Mouse (Mus musculus) CH12.LX (cell line): ENCODE data around the gene Tnfrsf22.
A peak's percentile ranks its signal among the peaks of the same experiment; 100 is the strongest.

Experiments
- BHLHE40 ChIP-seq: IDR thresholded peaks from 2 replicates; pipeline ENCODE4 v1.6.1; 2011; ENCODE audit warnings: mild to moderate bottlenecking, low read depth, low read length, improper control_type of control experiment
- CHD2 ChIP-seq: IDR thresholded peaks from 2 replicates; pipeline ENCODE4 v1.6.1; 2011; ENCODE audit warnings: low read length, improper control_type of control experiment
- CTCF ChIP-seq, 2 experiments: IDR thresholded peaks in 1 of 2; conservative IDR thresholded peaks in 1 of 2; 2 replicates each; pipeline ENCODE4 v1.5.1; 2011 to 2012; ENCODE audit warnings: low read depth in 2 of 2, low read length in 2 of 2, improper control_type of control experiment in 1 of 2, inconsistent platforms in 1 of 2, mild to moderate bottlenecking in 1 of 2, moderate library complexity in 1 of 2
- ELF1 ChIP-seq: IDR thresholded peaks from 2 replicates; pipeline ENCODE4 v1.6.1; 2014; ENCODE audit warnings: low read depth, mild to moderate bottlenecking, inconsistent platforms, low read length, improper control_type of control experiment
- EP300 ChIP-seq: IDR thresholded peaks from 2 replicates; pipeline ENCODE4 v1.6.1; 2011; ENCODE audit warnings: low read length, improper control_type of control experiment
- MAFK ChIP-seq: IDR thresholded peaks from 2 replicates; pipeline ENCODE4 v1.6.1; 2011; ENCODE audit warnings: low read length, improper control_type of control experiment; ENCODE audit not compliant: insufficient replicate concordance
- MAZ ChIP-seq: IDR thresholded peaks from 2 replicates; pipeline ENCODE4 v1.6.1; 2012; ENCODE audit warnings: low read depth, mild to moderate bottlenecking, inconsistent platforms, low read length, improper control_type of control experiment, moderate library complexity
- MEF2A ChIP-seq: IDR thresholded peaks from 2 replicates; pipeline ENCODE4 v1.6.1; 2014; ENCODE audit warnings: low read depth, mild to moderate bottlenecking, inconsistent platforms, low read length, improper control_type of control experiment, borderline replicate concordance
- POLR2A ChIP-seq: IDR thresholded peaks from 2 replicates; pipeline ENCODE4 v1.6.1; 2011; ENCODE audit warnings: low read depth, mild to moderate bottlenecking, improper control_type of control experiment, low read length
- SMC3 ChIP-seq: IDR thresholded peaks from 2 replicates; pipeline ENCODE4 v1.6.1; 2011; ENCODE audit warnings: low read depth, low read length, improper control_type of control experiment
- UBTF ChIP-seq: IDR thresholded peaks from 2 replicates; pipeline ENCODE4 v1.6.1; 2012; ENCODE audit warnings: low read depth, mild to moderate bottlenecking, inconsistent platforms, low read length, improper control_type of control experiment, moderate library complexity

DNA sequence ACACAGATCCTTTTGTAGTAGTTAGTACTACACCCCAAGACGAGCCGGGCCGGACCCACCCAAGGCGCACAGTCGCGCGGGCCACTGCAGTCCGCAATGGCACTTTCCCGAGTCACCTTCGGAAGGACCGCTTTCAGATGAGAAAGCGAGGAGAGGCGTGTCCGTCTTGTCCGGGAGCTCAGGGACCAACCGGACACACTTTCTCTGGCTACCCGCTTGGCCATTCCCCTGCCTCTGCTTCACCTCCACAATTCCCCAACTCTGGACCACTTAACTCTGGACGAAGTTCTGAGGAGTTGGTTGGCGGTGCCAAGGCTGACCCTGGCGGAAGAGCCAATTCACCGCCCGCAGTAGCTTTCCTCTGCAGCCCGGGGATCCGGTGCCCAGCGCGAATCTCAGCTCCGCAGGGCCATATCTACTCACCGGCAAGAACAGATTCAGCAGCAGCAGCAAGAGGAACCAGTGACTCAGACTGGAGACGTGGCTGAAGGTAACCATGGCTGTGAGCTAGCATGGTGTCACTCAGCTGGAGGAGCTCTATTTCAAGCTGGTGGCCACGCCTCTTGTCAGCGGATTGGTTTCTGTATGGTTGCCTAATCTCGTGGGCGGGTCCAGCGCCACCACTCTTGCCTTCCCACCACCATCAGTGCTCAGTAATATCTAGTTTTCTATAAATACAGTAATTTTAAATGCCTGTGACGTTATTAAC is 36.1 kb upstream of the Tnfrsf22 start, which contains the start of gene Tnfrsf23:
- no peak for TF ChIP-seq BHLHE40
- no peak for TF ChIP-seq CTCF (conservative IDR thresholded peaks at IDR 0.05 in 1 of 2, IDR thresholded peaks at IDR 0.05 in 1 of 2; ENCODE audit: low read depth in 2 of 2, low read length in 2 of 2)
- TF ChIP-seq POLR2A: peak; percentile 69
- no peak for TF ChIP-seq CHD2
- no peak for TF ChIP-seq MAZ
- no peak for TF ChIP-seq MAFK
- TF ChIP-seq ELF1: no peak
- no peak for TF ChIP-seq MEF2A
- no peak for TF ChIP-seq UBTF
- TF ChIP-seq EP300: no peak
- no peak for TF ChIP-seq SMC3
